Mouse (Mus musculus) lung, adult 2 months (tissue): ENCODE data around the gene Rgs16. TPM values are rescaled to one million over a fixed set of nuclear protein-coding genes. Genes with fewer than 3 reads are reported as not detected.
A peak's percentile ranks its signal among the peaks of the same experiment; 100 is the strongest.

Experiments used
- DNase-seq: peaks from one replicate; pipeline ENCODE4 v3.0.0; 2022
- H3K4me1 ChIP-seq: fragments of 200-500 bp; 2 replicates; pipeline ENCODE4 v1.6.1; 2011; ENCODE audit warnings: low read length; ENCODE audit not compliant: control insufficient read depth, insufficient read depth
- H3K4me3 ChIP-seq: fragments of 200-500 bp; replicated peaks from 2 replicates; pipeline ENCODE3; 2011; ENCODE audit warnings: low read depth, mild to moderate bottlenecking, control low read depth, low read length; ENCODE audit errors: extremely low read depth
- CTCF ChIP-seq: fragments of 200-500 bp; IDR thresholded peaks from 2 replicates; pipeline ENCODE4 v1.5.1; 2011; ENCODE audit warnings: mild to moderate bottlenecking, low read length, control low read depth; ENCODE audit not compliant: insufficient read depth
- POLR2A ChIP-seq: fragments of 200-500 bp; IDR thresholded peaks from 2 replicates; pipeline ENCODE4 v1.6.1; 2011; ENCODE audit warnings: low read depth, mild to moderate bottlenecking, control low read depth, low read length, borderline replicate concordance; ENCODE audit errors: extremely low read depth
- WGBS: fragments of 180-500 bp; shearing (Covaris S2); methylation state at CpG from one replicate; pipeline ENCODE4 v1.1.7; 2018; 5-methylcytosine and 5-hydroxymethylcytosine counted together
- polyA plus RNA-seq: library from polyadenylated mRNA; depleted of rRNA; stranded (reverse); fragments of >200 nt; gene quantifications from 2 replicates; pipeline ENCODE4 v1.2.3, GENCODE M21; 2012

The Rgs16 gene
- polyA plus RNA-seq, 1 experiment: 0.71 TPM

- no peak for TF ChIP-seq CTCF
- TF ChIP-seq POLR2A: no peak
- DNase-seq: no peak
- 34% methylated on average over 12 of the region's 12 CpGs for WGBS
- Histone ChIP-seq H3K4me1 (peaks cover 12% of the 10 kb centered on the region; the same call in 1 of the 2 replicates), H3K4me3 (no peak overlapping the region)
Observed at GRCm38 (mm10) chr1:153747861-153748530, 7.8 kb downstream of the Rgs16 start.

GRCm38 (mm10) chr1:153748549-153748948 is 8.4 kb downstream of the Rgs16 start:
- H3K4me3 ChIP-seq: no peak overlapping the region
- TF ChIP-seq CTCF (no peak), POLR2A (no peak)
- 0% methylated on average over 1 of the region's 1 CpGs for WGBS
- H3K4me1 ChIP-seq: peaks cover 12% of the 10 kb centered on the region; the same call in 1 of the 2 replicates
- DNase-seq: no peak

- 1% methylated on average over 18 of the region's 18 CpGs for WGBS
- Histone ChIP-seq H3K4me1 (peaks cover 13% of the 10 kb centered on the region; the same call in 1 of the 2 replicates), H3K4me3 (peak within 1 kb of the TSS; percentile 75)
- TF ChIP-seq CTCF (peak; percentile 44), POLR2A (peak; percentile 47; the same call in 1 of the 2 replicates)
- DNase-seq: peak; percentile 66
Observed at GRCm38 (mm10) chr1:153749211-153749801, 9.2 kb downstream of the Rgs16 start, which contains the start of gene Rnasel. Gene Rnasel (plus strand): TSS chr1:153749426.

GRCm38 (mm10) chr1:153750054-153750453 is 9.9 kb downstream of the Rgs16 start:
- H3K4me3 ChIP-seq: no peak overlapping the region
- no peak for DNase-seq
- peaks cover 14% of the 10 kb centered on the region; the same call in 1 of the 2 replicates for H3K4me1 ChIP-seq
- no peak for TF ChIP-seq POLR2A
- no peak for TF ChIP-seq CTCF
- WGBS: 53% methylated on average over 6 of the region's 6 CpGs

DNA sequence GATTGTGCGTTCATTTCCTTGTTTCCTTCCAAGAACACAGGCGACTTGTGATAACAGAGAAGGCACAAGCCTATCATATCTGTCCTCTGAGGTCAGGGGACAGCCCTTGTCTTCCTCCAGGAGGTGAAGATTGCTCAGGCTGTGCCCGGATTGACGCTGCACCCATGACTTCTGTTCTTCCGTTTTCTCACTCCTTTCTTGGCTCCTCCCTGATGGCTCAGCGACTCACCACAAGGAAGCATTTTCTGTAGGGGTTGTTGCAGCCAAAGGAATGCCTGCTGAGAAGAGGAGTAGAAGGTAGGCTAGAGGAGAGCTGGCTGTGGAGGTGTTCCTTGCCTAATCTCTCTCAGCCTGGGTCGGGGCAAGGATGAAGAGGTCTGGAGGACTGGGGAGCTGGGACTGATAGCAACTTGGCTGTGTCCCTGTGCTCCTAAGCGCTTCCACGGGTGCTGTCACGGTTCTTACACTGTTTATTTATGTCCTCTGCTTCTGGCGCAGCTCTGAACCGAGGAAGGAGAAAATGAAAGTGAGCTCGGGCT is 11.7 kb downstream of the Rgs16 start:
- peak overlapping the region; percentile 63 for H3K4me3 ChIP-seq
- TF ChIP-seq POLR2A (peak; percentile 43; the same call in 1 of the 2 replicates), CTCF (no peak)
- DNase-seq: peak; percentile 51
- WGBS: 3% methylated on average over 13 of the region's 13 CpGs
- peaks cover 14% of the 10 kb centered on the region; the same call in 1 of the 2 replicates for H3K4me1 ChIP-seq

- TF ChIP-seq POLR2A (no peak), CTCF (no peak)
- DNase-seq: no peak
- Histone ChIP-seq H3K4me1 (peaks cover 14% of the 10 kb centered on the region; the same call in 1 of the 2 replicates), H3K4me3 (peak overlapping the region; percentile 63)
- WGBS: 53% methylated on average over 6 of the region's 6 CpGs
Observed at GRCm38 (mm10) chr1:153752521-153752920, 12.4 kb downstream of the Rgs16 start.

DNA sequence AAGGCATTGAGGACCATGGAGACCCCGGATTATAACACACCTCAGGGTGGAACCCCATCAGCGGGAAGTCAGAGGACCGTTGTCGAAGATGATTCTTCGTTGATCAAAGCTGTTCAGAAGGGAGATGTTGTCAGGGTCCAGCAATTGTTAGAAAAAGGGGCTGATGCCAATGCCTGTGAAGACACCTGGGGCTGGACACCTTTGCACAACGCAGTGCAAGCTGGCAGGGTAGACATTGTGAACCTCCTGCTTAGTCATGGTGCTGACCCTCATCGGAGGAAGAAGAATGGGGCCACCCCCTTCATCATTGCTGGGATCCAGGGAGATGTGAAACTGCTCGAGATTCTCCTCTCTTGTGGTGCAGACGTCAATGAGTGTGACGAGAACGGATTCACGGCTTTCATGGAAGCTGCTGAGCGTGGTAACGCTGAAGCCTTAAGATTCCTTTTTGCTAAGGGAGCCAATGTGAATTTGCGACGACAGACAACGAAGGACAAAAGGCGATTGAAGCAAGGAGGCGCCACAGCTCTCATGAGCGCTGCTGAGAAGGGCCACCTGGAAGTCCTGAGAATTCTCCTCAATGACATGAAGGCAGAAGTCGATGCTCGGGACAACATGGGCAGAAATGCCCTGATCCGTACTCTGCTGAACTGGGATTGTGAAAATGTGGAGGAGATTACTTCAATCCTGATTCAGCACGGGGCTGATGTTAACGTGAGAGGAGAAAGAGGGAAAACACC is 13.7 kb downstream of the Rgs16 start:
- 60% methylated on average over 25 of the region's 25 CpGs for WGBS
- Histone ChIP-seq H3K4me1 (peaks cover 9% of the 10 kb centered on the region; the same call in 1 of the 2 replicates), H3K4me3 (no peak overlapping the region)
- TF ChIP-seq POLR2A: no peak
- TF ChIP-seq CTCF: no peak
- DNase-seq: peak; percentile 9

- TF ChIP-seq POLR2A: no peak
- no peak for TF ChIP-seq CTCF
- 86% methylated on average over 11 of the region's 11 CpGs for WGBS
- H3K4me1 ChIP-seq: no peaks in the 10 kb centered on the region
Observed at GRCm38 (mm10) chr1:153764136-153764535, 24.0 kb downstream of the Rgs16 start.

GRCm38 (mm10) chr1:153766298-153766697 is 26.1 kb downstream of the Rgs16 start:
- Histone ChIP-seq H3K4me1 (no peaks in the 10 kb centered on the region), H3K4me3 (no peak overlapping the region)
- DNase-seq: no peak
- 51% methylated on average over 8 of the region's 8 CpGs for WGBS
- no peak for TF ChIP-seq CTCF
- no peak for TF ChIP-seq POLR2A

More at GRCm38 (mm10) chr1:153764136-153764535, 24.0 kb downstream of the Rgs16 start:
- no peak for DNase-seq
- no peak overlapping the region for H3K4me3 ChIP-seq
